Mouse (Mus musculus) testis, adult 2 months (tissue): ENCODE results near the gene Vps53. TPM values are rescaled to one million over a fixed set of nuclear protein-coding genes. Genes with fewer than 3 reads are reported as not detected.
A peak's percentile ranks its signal among the peaks of the same experiment; 100 is the strongest.
"Not testable (repeated sequence)": the region's sequence is repeated elsewhere in the genome, so short reads cannot be mapped to it uniquely, and the experiment has no call there.

Experiments used
- H3K27ac ChIP-seq: fragments of 200-500 bp; 2 replicates; pipeline ENCODE4 v1.5.1; 2012; ENCODE audit warnings: low read depth, low read length; ENCODE audit not compliant: control insufficient read depth, insufficient read depth
- H3K27me3 ChIP-seq: fragments of 200-500 bp; 2 replicates; pipeline ENCODE4 v1.6.1; 2012; ENCODE audit warnings: mild to moderate bottlenecking, low read length, moderate library complexity; ENCODE audit not compliant: control insufficient read depth, insufficient read depth
- H3K36me3 ChIP-seq: fragments of 200-500 bp; 2 replicates; pipeline ENCODE4 v1.6.1; 2012; ENCODE audit warnings: mild to moderate bottlenecking, low read length; ENCODE audit not compliant: control insufficient read depth, insufficient read depth
- H3K4me1 ChIP-seq: fragments of 200-500 bp; 2 replicates; pipeline ENCODE4 v1.6.1; 2012; ENCODE audit warnings: low read length; ENCODE audit not compliant: control insufficient read depth, insufficient read depth
- H3K4me3 ChIP-seq: fragments of 200-500 bp; 2 replicates; pipeline ENCODE4 v1.5.1; 2012; ENCODE audit warnings: low read depth, mild to moderate bottlenecking, low read length, moderate library complexity, mixed read lengths; ENCODE audit not compliant: control insufficient read depth
- CTCF ChIP-seq: fragments of 200-500 bp; IDR thresholded peaks from 2 replicates; pipeline ENCODE4 v1.5.1; 2012; ENCODE audit warnings: low read depth, mild to moderate bottlenecking, inconsistent platforms, low read length, moderate library complexity; ENCODE audit not compliant: control insufficient read depth, insufficient read depth, insufficient replicate concordance
- POLR2A ChIP-seq: fragments of 200-500 bp; IDR thresholded peaks from 2 replicates; pipeline ENCODE4 v1.6.1; 2012; ENCODE audit warnings: low read depth, mild to moderate bottlenecking, inconsistent platforms, low read length, moderate library complexity; ENCODE audit not compliant: control insufficient read depth
- polyA plus RNA-seq: library from polyadenylated mRNA; depleted of rRNA; stranded (reverse); fragments of >200 nt; gene quantifications from 2 replicates; pipeline ENCODE4 v1.2.3, GENCODE M21; 2012; rRNA removed

Gene Vps53
- polyA plus RNA-seq, 1 experiment: 11.5 TPM

- no peak for TF ChIP-seq POLR2A
- no peak for TF ChIP-seq CTCF
- no peak overlapping the region for H3K27ac ChIP-seq
These were observed 168.4 kb downstream of the Vps53 start for GRCm38 (mm10) chr11:76010838-76011624.

DNA sequence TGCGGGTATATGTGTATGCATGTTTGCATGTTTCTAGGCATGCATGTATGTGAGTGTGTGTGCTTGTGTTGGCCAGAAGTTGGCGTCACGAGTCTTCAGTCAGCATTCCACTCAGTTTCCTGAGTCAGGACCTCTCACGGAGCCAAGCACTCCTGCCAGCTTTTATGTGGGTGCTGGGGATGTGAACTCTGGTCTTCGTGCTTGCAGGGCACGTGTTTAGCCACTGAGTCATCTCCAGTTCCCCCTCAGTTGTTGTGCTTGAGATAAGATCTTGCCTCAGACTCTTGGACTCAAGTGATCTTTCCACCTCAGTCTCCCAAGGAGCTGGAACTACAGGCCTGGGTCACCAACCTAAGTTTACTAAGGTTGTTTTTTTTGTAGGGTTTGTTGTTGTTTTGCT, 170.3 kb downstream of the Vps53 start:
- TF ChIP-seq POLR2A: no peak
- TF ChIP-seq CTCF: no peak

More at GRCm38 (mm10) chr11:76010838-76011624, 168.4 kb downstream of the Vps53 start:
- no peaks in the 10 kb centered on the region for H3K27me3 ChIP-seq
- no peaks in the 10 kb centered on the region for H3K36me3 ChIP-seq
- H3K4me1 ChIP-seq: no peaks in the 10 kb centered on the region
- no peak overlapping the region for H3K4me3 ChIP-seq

DNA sequence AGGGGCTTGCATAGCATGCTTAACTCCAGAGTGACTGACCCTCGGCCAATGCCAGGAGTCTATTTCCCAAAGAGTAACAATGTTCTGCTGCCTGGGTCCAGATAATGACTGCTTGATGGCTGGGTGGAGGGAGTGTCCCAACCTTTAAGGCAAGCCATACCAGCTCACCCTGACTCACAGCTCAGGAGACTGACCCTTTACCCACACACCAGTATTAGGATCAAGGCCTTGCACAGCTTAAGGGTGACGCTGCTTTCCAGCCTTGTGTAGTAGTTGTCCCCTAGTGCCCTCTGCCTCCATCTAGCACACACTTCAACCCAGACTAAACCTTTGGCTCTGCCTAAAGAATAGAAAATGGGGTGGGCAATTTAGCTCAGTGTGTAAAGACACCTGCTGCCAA, 171.3 kb downstream of the Vps53 start:
- H3K4me3 ChIP-seq: no peak overlapping the region
- H3K4me1 ChIP-seq: no peaks in the 10 kb centered on the region
- TF ChIP-seq POLR2A (no peak), CTCF (no peak)
- no peaks in the 10 kb centered on the region for H3K27me3 ChIP-seq
- H3K27ac ChIP-seq: no peak overlapping the region
- H3K36me3 ChIP-seq: no peaks in the 10 kb centered on the region

More for the DNA sequence above, 170.3 kb downstream of the Vps53 start:
- no peaks in the 10 kb centered on the region for H3K4me1 ChIP-seq
- no peak overlapping the region for H3K27ac ChIP-seq
- H3K27me3 ChIP-seq: no peaks in the 10 kb centered on the region
- no peaks in the 10 kb centered on the region for H3K36me3 ChIP-seq
- H3K4me3 ChIP-seq: no peak overlapping the region

DNA sequence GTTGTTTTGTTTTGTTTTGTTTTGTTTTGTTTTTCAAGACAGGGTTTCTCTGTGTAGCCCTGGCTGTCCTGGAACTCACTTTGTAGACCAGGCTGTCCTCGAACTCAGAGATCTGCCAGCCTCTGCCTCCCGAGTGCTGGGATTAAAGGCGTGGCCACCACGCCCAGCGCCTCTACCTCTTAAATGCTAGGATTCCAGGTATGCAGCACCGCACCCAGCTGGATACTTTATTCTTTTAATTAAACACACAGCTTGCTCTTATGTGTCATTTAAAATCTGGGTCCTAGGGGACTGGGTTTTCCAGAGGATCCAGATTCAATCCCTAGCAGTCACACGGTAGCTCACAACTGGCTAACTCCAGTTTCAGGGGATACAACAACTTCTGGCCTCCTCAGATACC, 175.2 kb downstream of the Vps53 start:
- H3K4me1 ChIP-seq, H3K4me3 ChIP-seq, H3K36me3 ChIP-seq, H3K27ac ChIP-seq, H3K27me3 ChIP-seq: not testable (repeated sequence)

GRCm38 (mm10) chr11:76001237-76001878, 178.1 kb downstream of the Vps53 start:
- no peaks in the 10 kb centered on the region for H3K27me3 ChIP-seq
- TF ChIP-seq POLR2A: no peak
- peak overlapping the region; percentile 97 for H3K4me3 ChIP-seq
- peaks cover 11% of the 10 kb centered on the region for H3K4me1 ChIP-seq
- no peaks in the 10 kb centered on the region for H3K36me3 ChIP-seq
- no peak overlapping the region for H3K27ac ChIP-seq

GRCm38 (mm10) chr11:76000701-76001100, 178.7 kb downstream of the Vps53 start:
- Histone ChIP-seq H3K4me1 (peaks cover 11% of the 10 kb centered on the region), H3K4me3 (peak overlapping the region; percentile 97), H3K27ac (no peak overlapping the region), H3K36me3 (no peaks in the 10 kb centered on the region), H3K27me3 (no peaks in the 10 kb centered on the region)
- TF ChIP-seq POLR2A (no peak), CTCF (no peak)

GRCm38 (mm10) chr11:75999440-76000155, 179.8 kb downstream of the Vps53 start, which contains the start of gene 1700016K19Rik:
TSS of gene 1700016K19Rik (plus strand) at chr11:75999912.
- no peaks in the 10 kb centered on the region for H3K27me3 ChIP-seq
- peak within 1 kb of the TSS; percentile 72 for H3K27ac ChIP-seq
- H3K4me1 ChIP-seq: peaks cover 11% of the 10 kb centered on the region
- TF ChIP-seq POLR2A (peak; percentile 82), CTCF (peak; percentile 61; the same call in 1 of the 2 replicates)
- no peaks in the 10 kb centered on the region for H3K36me3 ChIP-seq
- H3K4me3 ChIP-seq: peak within 1 kb of the TSS; percentile 97

Other genes starting within 250 kb of the Vps53 start
- 0.91 and 1.8 TPM in 2 replicates for gene Rph3al, start 241.2 kb downstream of the Vps53 start, polyA plus RNA-seq
- 287 and 288 TPM in 2 replicates for gene 1700016K19Rik, start 179.7 kb downstream of the Vps53 start, polyA plus RNA-seq
- gene Rflnb, start 151.9 kb downstream of the Vps53 start, polyA plus RNA-seq: 0.64 and 0.77 TPM in 2 replicates
- gene Fam57a, start within 50 bp of the Vps53 start, polyA plus RNA-seq: 2.4 and 3.2 TPM in 2 replicates
- 2,170 and 2,532 TPM in 2 replicates for gene Dbil5, start 38.0 kb upstream of the Vps53 start, polyA plus RNA-seq
- 39.6 and 40.8 TPM in 2 replicates for gene Gemin4, start 38.0 kb upstream of the Vps53 start, polyA plus RNA-seq
- 3.0 and 4.3 TPM in 2 replicates for gene Mrm3, start 64.1 kb upstream of the Vps53 start, polyA plus RNA-seq
- 9.4 and 10.6 TPM in 2 replicates for gene Glod4, start 64.1 kb upstream of the Vps53 start, polyA plus RNA-seq
- gene Nxn, start 219.5 kb upstream of the Vps53 start, polyA plus RNA-seq: 83.2 and 84.0 TPM in 2 replicates
- gene Timm22, start 227.3 kb upstream of the Vps53 start, polyA plus RNA-seq: 7.5 and 8.6 TPM in 2 replicates